Mouse (Mus musculus): ENCODE results near the gene Gm49711.

GRCm38 (mm10) chr16:92147631-92148366 lies 89.7 kb downstream of the Gm49711 start:
- TF ChIP-seq MAFK (IDR thresholded peaks at IDR 0.05; ENCODE audit: insufficient read depth, low read depth, low read length) (no peak), ZC3H11A (IDR thresholded peaks at IDR 0.05; ENCODE audit: borderline replicate concordance, low read depth, low read length) (no peak), CHD2 (IDR thresholded peaks at IDR 0.05; ENCODE audit: low read depth, low read length) (no peak), HCFC1 (IDR thresholded peaks at IDR 0.05; ENCODE audit: borderline replicate concordance, insufficient read depth, low read length) (no peak)
